Mouse (Mus musculus): ENCODE results near the gene Rab20. TPM values are rescaled to one million over a fixed set of nuclear protein-coding genes. Genes with fewer than 3 reads are reported as not detected.

Gene Rab20
- 0.66 and 1.0 TPM in 2 replicates for polyA plus RNA-seq (2014; fragmentation: Nextera tagmentation; extraction: Ambion mirVana)

- H3K36me3 ChIP-seq (ENCODE audit: control insufficient read depth, insufficient read depth, low read length): no peaks in the 10 kb centered on the region
- DNase-seq (ENCODE audit: low spot score) (peak; percentile 56), ATAC-seq (peak; percentile 87)
- peak within 1 kb of the TSS; percentile 97 for H3K4me2 ChIP-seq (ENCODE audit: low read length)
- peaks cover 9% of the 10 kb centered on the region; the same call in 1 of the 2 replicates for H3K4me1 ChIP-seq (ENCODE audit: control insufficient read depth, insufficient read depth, low read length)
- H3K9ac ChIP-seq (ENCODE audit: low read length): peak within 1 kb of the TSS; percentile 47; the same call in 1 of the 2 replicates
- H3K27ac ChIP-seq (ENCODE audit: low read depth, low read length): no peak within 1 kb of the TSS
- under 1% methylated on average over 61 of the region's 69 CpGs for WGBS
- peak within 1 kb of the TSS; percentile 44 for H3K4me3 ChIP-seq (ENCODE audit: low read depth, low read length)
- H3K27me3 ChIP-seq (replicated peaks; ENCODE audit: control insufficient read depth, insufficient read depth, low read length): peaks cover 66% of the 10 kb centered on the region
- no peaks in the 10 kb centered on the region for H3K9me3 ChIP-seq (replicated peaks; ENCODE audit: control insufficient read depth, low read length)
Observed at GRCm38 (mm10) chr8:11477811-11478761, at the start of gene Rab20. Gene Rab20, minus strand, starts transcription at chr8:11478710.

GRCm38 (mm10) chr8:11523331-11523730 lies 44.8 kb upstream of the Rab20 start:
- no peaks in the 10 kb centered on the region for H3K9me3 ChIP-seq (replicated peaks; ENCODE audit: control insufficient read depth, low read length)
- no peaks in the 10 kb centered on the region for H3K4me1 ChIP-seq (ENCODE audit: control insufficient read depth, insufficient read depth, low read length)
- H3K27ac ChIP-seq (ENCODE audit: low read depth, low read length): no peak overlapping the region
- WGBS: 89% methylated on average over 3 of the region's 3 CpGs
- DNase-seq (ENCODE audit: low spot score) (no peak), ATAC-seq (no peak)
- no peak overlapping the region for H3K4me2 ChIP-seq (ENCODE audit: low read length)
- H3K9ac ChIP-seq (ENCODE audit: low read length): no peak overlapping the region
- H3K36me3 ChIP-seq (ENCODE audit: control insufficient read depth, insufficient read depth, low read length): peaks cover 26% of the 10 kb centered on the region
- H3K4me3 ChIP-seq (ENCODE audit: low read depth, low read length): no peak overlapping the region
- no peaks in the 10 kb centered on the region for H3K27me3 ChIP-seq (replicated peaks; ENCODE audit: control insufficient read depth, insufficient read depth, low read length)

- H3K4me2 ChIP-seq (ENCODE audit: low read length): no peak overlapping the region
- H3K4me3 ChIP-seq (ENCODE audit: low read depth, low read length): no peak overlapping the region
- no peaks in the 10 kb centered on the region for H3K9me3 ChIP-seq (replicated peaks; ENCODE audit: control insufficient read depth, low read length)
- ATAC-seq (no peak), DNase-seq (ENCODE audit: low spot score) (peak; percentile 16)
- H3K9ac ChIP-seq (ENCODE audit: low read length): no peak overlapping the region
- whole genome bisulfite sequencing: 87% methylated on average over 11 of the region's 11 CpGs
- H3K4me1 ChIP-seq (ENCODE audit: control insufficient read depth, insufficient read depth, low read length): no peaks in the 10 kb centered on the region
- no peaks in the 10 kb centered on the region for H3K27me3 ChIP-seq (replicated peaks; ENCODE audit: control insufficient read depth, insufficient read depth, low read length)
- H3K36me3 ChIP-seq (ENCODE audit: control insufficient read depth, insufficient read depth, low read length): peaks cover 56% of the 10 kb centered on the region
- H3K27ac ChIP-seq (ENCODE audit: low read depth, low read length): no peak overlapping the region
Observed at GRCm38 (mm10) chr8:11518676-11519075, 40.2 kb upstream of the Rab20 start.

GRCm38 (mm10) chr8:11518056-11518396 lies 39.5 kb upstream of the Rab20 start:
- DNase-seq (ENCODE audit: low spot score) (no peak), ATAC-seq (no peak)
- Histone ChIP-seq H3K27ac (ENCODE audit: low read depth, low read length) (no peak overlapping the region), H3K9me3 (replicated peaks; ENCODE audit: control insufficient read depth, low read length) (no peaks in the 10 kb centered on the region), H3K4me3 (ENCODE audit: low read depth, low read length) (no peak overlapping the region), H3K4me1 (ENCODE audit: control insufficient read depth, insufficient read depth, low read length) (no peaks in the 10 kb centered on the region), H3K4me2 (ENCODE audit: low read length) (no peak overlapping the region), H3K9ac (ENCODE audit: low read length) (no peak overlapping the region), H3K27me3 (replicated peaks; ENCODE audit: control insufficient read depth, insufficient read depth, low read length) (no peaks in the 10 kb centered on the region), H3K36me3 (ENCODE audit: control insufficient read depth, insufficient read depth, low read length) (peaks cover 62% of the 10 kb centered on the region)
- WGBS: 96% methylated on average over 6 of the region's 6 CpGs

GRCm38 (mm10) chr8:11517366-11518055 lies 39.0 kb upstream of the Rab20 start:
- Histone ChIP-seq H3K9me3 (replicated peaks; ENCODE audit: control insufficient read depth, low read length) (no peaks in the 10 kb centered on the region), H3K9ac (ENCODE audit: low read length) (no peak overlapping the region), H3K4me2 (ENCODE audit: low read length) (no peak overlapping the region), H3K27ac (ENCODE audit: low read depth, low read length) (no peak overlapping the region), H3K27me3 (replicated peaks; ENCODE audit: control insufficient read depth, insufficient read depth, low read length) (no peaks in the 10 kb centered on the region), H3K4me3 (ENCODE audit: low read depth, low read length) (no peak overlapping the region), H3K36me3 (ENCODE audit: control insufficient read depth, insufficient read depth, low read length) (peaks cover 68% of the 10 kb centered on the region), H3K4me1 (ENCODE audit: control insufficient read depth, insufficient read depth, low read length) (no peaks in the 10 kb centered on the region)
- DNase-seq (ENCODE audit: low spot score): no peak
- ATAC-seq: no peak
- WGBS: 91% methylated on average over 16 of the region's 16 CpGs

GRCm38 (mm10) chr8:11516292-11516691 lies 37.8 kb upstream of the Rab20 start:
- no peaks in the 10 kb centered on the region for H3K27me3 ChIP-seq (replicated peaks; ENCODE audit: control insufficient read depth, insufficient read depth, low read length)
- no peak overlapping the region for H3K27ac ChIP-seq (ENCODE audit: low read depth, low read length)
- no peaks in the 10 kb centered on the region for H3K4me1 ChIP-seq (ENCODE audit: control insufficient read depth, insufficient read depth, low read length)
- DNase-seq (ENCODE audit: low spot score) (no peak), ATAC-seq (no peak)
- H3K9ac ChIP-seq (ENCODE audit: low read length): no peak overlapping the region
- no peaks in the 10 kb centered on the region for H3K9me3 ChIP-seq (replicated peaks; ENCODE audit: control insufficient read depth, low read length)
- WGBS: 96% methylated on average over 9 of the region's 9 CpGs
- H3K4me3 ChIP-seq (ENCODE audit: low read depth, low read length): no peak overlapping the region
- H3K4me2 ChIP-seq (ENCODE audit: low read length): no peak overlapping the region
- H3K36me3 ChIP-seq (ENCODE audit: control insufficient read depth, insufficient read depth, low read length): peaks cover 76% of the 10 kb centered on the region

GRCm38 (mm10) chr8:11513247-11513646 lies 34.7 kb upstream of the Rab20 start:
- Histone ChIP-seq H3K4me3 (ENCODE audit: low read depth, low read length) (no peak overlapping the region), H3K9me3 (replicated peaks; ENCODE audit: control insufficient read depth, low read length) (no peaks in the 10 kb centered on the region), H3K4me1 (ENCODE audit: control insufficient read depth, insufficient read depth, low read length) (no peaks in the 10 kb centered on the region), H3K9ac (ENCODE audit: low read length) (no peak overlapping the region), H3K36me3 (ENCODE audit: control insufficient read depth, insufficient read depth, low read length) (peaks cover 93% of the 10 kb centered on the region), H3K4me2 (ENCODE audit: low read length) (no peak overlapping the region), H3K27ac (ENCODE audit: low read depth, low read length) (no peak overlapping the region), H3K27me3 (replicated peaks; ENCODE audit: control insufficient read depth, insufficient read depth, low read length) (no peaks in the 10 kb centered on the region)
- DNase-seq (ENCODE audit: low spot score) (no peak), ATAC-seq (no peak)
- WGBS: 90% methylated on average over 5 of the region's 5 CpGs

- Histone ChIP-seq H3K9me3 (replicated peaks; ENCODE audit: control insufficient read depth, low read length) (no peaks in the 10 kb centered on the region), H3K4me2 (ENCODE audit: low read length) (no peak overlapping the region), H3K36me3 (ENCODE audit: control insufficient read depth, insufficient read depth, low read length) (peaks cover 93% of the 10 kb centered on the region), H3K9ac (ENCODE audit: low read length) (no peak overlapping the region), H3K27me3 (replicated peaks; ENCODE audit: control insufficient read depth, insufficient read depth, low read length) (no peaks in the 10 kb centered on the region), H3K4me3 (ENCODE audit: low read depth, low read length) (no peak overlapping the region), H3K4me1 (ENCODE audit: control insufficient read depth, insufficient read depth, low read length) (no peaks in the 10 kb centered on the region), H3K27ac (ENCODE audit: low read depth, low read length) (no peak overlapping the region)
- DNase-seq (ENCODE audit: low spot score) (no peak), ATAC-seq (no peak)
- WGBS: 91% methylated on average over 9 of the region's 9 CpGs
Observed at GRCm38 (mm10) chr8:11512711-11513110, 34.2 kb upstream of the Rab20 start.

GRCm38 (mm10) chr8:11510971-11511370 lies 32.5 kb upstream of the Rab20 start:
- Histone ChIP-seq H3K4me2 (ENCODE audit: low read length) (no peak overlapping the region), H3K9me3 (replicated peaks; ENCODE audit: control insufficient read depth, low read length) (no peaks in the 10 kb centered on the region), H3K27ac (ENCODE audit: low read depth, low read length) (no peak overlapping the region), H3K27me3 (replicated peaks; ENCODE audit: control insufficient read depth, insufficient read depth, low read length) (no peaks in the 10 kb centered on the region), H3K9ac (ENCODE audit: low read length) (no peak overlapping the region), H3K36me3 (ENCODE audit: control insufficient read depth, insufficient read depth, low read length) (peaks cover 93% of the 10 kb centered on the region), H3K4me3 (ENCODE audit: low read depth, low read length) (no peak overlapping the region), H3K4me1 (ENCODE audit: control insufficient read depth, insufficient read depth, low read length) (no peaks in the 10 kb centered on the region)
- WGBS: 90% methylated on average over 5 of the region's 5 CpGs
- ATAC-seq (no peak), DNase-seq (ENCODE audit: low spot score) (no peak)

All from forebrain, embryonic 14.5 days (tissue).